Mouse (Mus musculus): ENCODE results near the gene Plcl2.
A peak's percentile ranks its signal among the peaks of the same experiment; 100 is the strongest.
"Not testable (repeated sequence)": the region's sequence is repeated elsewhere in the genome, so short reads cannot be mapped to it uniquely, and the experiment has no call there.

Plcl2 gene

DNA sequence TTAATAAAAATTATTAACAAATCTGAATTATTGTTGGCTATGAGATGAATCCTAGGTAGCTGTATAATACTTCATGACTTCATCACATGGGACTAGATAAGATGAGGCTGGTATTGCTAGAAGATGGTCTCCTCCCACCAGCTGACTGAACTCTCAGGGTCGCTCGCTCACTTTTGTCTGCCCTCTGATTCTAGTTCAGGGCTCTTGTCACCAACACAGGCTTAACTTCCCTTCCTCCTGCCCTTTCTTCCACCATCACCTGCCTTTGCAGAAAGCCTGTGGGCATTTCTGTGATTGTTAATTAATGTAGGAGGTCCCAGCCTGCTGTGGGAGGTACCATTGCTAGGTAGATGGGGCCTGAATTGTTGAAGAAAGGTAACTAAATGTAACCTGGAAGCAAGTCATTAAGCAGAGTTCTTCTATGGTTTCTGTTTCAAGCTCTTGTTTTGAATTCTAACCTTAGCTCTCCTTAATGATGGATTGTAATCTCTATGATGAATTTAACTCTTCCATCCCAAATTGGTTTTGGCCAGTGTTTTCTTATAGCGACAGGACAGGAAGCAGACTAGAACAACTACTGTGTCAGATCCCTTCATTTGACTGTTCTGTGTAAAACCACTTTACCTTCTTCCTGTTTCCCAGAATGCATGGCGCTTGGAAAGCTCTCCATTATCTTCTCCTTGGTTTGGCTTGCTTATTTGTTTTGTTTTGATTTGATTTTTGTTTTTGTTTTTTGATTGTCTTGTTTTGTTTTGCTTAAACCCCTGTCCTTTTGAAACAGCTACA, 27.4 kb downstream of the Plcl2 start:
- no peak for DNase-seq (ENCODE audit: low spot score)

DNA sequence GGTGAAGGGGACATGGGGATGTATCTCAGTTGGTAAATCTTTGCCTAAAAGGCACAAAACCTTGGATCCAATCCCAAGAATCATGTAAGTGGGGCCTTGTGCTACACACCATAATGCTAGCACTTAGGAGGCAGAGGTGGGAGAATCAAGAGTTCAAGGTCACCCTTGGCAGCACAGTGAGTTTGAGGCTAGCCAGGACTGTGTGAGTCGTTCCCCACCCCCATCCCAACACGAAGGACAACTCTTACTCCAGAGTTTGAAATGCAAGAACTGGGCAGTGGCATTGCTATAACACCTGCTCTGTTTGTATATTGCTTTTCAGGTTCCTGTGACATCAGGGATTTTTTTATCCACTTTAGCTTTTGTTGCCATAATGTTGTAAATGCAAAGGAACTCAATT, 28.6 kb downstream of the Plcl2 start:
- no peak for DNase-seq (ENCODE audit: low spot score)

DNA sequence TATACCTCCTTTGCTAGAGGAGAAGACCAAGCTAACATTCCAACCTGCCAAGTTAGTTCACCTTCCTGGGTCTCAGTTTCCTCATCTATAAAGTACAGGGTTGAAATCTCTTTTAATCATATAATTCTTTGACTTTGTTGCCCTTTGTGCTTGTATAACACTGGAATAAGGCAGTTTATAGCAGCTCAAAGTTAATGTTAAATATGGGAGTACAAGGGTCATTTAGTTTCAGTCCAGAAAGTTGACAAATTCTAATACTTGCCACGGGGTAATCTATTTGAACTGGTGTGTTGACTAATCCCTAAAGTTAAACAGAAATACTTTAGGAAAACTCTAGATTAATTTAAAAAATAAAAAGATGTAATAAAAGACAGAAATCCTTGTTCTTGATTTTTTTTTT, 35.7 kb downstream of the Plcl2 start:
- DNase-seq (ENCODE audit: low spot score), result no peak

DNA sequence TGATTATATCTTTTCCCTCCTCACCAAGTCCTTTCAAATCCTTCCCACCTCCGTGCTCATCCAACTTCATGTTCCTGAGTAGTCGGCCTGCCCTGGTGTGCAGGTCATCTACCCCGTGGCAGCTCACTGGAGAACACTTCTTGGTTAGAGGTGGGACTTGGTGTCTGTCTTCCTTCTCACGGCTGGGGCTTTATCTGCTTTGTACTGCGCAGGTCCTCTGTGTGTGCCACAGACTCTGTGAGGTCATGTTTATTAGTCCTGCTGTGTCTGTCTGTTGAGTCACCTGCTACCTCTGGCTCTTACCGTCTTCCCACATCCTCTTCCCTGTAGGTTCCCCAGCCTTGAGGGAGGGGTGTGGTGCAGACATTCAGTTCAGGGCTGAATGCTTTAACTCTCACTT, 36.1 kb downstream of the Plcl2 start:
- no peak for DNase-seq (ENCODE audit: low spot score)

DNA sequence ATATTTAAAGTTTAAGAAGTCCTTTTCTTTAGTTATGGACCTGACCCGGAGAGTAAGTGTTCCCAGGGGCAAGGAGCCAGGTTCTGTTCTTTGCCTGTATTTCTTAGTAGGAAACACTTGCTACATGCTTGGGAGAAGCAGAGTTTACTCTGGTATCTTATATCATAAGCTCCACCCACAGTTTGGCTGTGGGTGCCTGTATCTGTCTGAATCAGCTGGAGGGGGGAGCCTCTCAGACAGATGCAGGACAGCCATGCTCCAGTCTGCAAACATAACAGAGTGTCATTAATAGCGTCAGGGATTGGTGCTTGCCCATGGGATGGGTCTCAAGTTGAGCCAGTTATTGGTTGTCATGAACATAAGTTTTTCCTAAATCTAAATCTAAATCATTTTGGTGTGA, 42.9 kb downstream of the Plcl2 start:
- DNase-seq (ENCODE audit: low spot score), result no peak

DNA sequence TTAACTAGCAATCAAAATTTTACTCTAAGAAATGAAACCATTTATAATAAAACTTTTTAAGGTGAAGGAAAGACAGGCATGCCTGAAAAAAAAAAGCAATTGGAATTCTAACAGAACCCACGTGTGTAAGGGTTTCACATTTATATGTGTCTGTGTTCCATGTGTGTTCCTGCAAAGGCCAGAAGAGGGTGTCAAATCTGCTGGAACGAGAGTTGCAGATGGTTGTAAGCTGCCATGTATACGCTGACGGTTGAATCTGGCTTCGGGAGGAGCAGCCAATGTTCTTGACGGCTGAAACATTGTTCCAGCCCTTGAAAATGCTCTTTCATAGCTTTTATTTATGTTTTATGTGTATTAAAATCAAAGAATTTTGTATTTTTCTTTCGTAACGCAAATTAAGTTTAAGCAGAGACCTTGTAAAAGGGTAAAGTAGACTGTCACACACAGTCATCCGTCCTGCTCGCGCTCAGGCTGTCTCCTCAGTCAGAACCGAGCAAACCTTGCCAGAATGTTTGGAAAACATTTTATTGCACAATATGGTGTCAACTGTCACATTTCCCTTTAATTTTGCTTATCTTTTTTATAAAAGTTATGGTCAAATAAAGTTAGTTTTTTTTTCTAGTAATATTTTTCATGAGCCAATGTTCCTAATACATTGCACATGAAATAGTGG, 48.5 kb downstream of the Plcl2 start:
- DNase-seq (ENCODE audit: low spot score), result no peak

DNA sequence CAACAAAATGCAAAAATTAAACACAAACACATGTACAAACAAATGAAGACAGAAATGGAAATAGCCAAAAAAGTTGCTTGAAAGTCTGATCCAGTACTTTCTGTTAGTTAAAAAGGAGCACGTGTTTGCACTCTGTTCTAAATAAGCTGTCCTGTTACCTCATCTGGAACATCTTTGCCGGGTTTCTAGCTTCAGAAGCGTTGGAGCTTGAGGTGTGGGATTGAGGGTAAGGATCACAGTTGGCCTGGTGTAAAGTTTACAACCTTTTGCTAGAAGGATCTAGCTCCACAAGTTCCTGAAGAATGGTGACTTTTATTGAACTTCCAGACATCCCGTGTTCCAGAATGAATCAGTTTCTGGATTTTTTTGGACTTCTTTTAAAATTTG, 49.0 kb downstream of the Plcl2 start:
- no peak for DNase-seq (ENCODE audit: low spot score)

DNA sequence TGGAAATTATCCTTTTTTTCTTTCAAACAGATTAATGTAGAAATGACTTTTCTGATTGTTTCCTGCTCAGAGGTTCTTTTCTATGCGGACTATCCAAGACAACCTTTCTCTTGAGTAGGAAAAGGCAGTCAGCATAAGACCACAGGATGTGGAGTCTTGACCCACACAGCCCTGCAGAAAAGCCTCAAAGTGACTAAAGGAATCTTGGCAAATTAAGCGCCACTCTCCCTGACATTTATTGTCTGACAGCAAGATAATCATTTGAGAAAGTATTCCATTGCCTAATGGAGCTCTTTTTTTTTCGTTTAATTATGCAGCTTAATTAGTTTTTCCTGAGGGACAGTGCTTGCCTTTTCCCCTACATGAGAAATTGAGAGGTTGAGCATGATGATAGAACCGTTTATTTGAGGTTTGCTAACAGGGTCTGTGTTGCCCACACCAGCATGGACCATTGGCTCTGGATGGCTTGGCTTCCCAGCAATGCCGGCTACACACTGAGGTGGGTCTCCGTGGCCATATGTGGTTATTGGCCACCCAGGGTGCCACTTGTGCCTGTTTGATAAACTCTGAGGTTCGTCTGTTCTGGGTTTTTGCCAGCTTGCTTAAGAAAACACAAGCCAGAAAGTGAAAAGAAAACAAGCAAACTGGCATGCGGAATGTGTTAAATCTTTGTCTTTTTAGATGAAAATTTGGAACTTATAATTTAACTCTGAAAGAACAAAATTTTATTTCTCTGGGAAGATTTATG, 56.3 kb downstream of the Plcl2 start:
- DNase-seq (ENCODE audit: low spot score), result peak; percentile 43

DNA sequence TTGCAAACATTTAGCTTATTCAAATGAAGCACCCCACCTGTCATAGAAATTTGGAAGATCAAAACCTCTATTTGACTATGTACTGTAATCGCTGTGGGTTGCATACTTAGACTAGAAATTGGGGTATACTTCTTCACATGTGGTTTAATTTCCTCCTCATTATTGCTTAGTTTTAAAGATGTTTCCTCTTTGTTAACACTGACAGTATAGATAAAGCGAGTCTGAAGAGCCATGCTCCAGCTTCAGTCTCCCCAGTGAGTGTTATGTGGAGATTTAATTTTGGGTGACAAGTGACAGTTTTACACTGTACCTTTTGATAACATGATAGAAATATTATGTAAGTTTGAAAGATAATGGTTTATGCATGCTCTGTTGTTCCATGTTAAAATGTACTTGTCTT, 59.6 kb downstream of the Plcl2 start:
- no peak for DNase-seq (ENCODE audit: low spot score)

DNA sequence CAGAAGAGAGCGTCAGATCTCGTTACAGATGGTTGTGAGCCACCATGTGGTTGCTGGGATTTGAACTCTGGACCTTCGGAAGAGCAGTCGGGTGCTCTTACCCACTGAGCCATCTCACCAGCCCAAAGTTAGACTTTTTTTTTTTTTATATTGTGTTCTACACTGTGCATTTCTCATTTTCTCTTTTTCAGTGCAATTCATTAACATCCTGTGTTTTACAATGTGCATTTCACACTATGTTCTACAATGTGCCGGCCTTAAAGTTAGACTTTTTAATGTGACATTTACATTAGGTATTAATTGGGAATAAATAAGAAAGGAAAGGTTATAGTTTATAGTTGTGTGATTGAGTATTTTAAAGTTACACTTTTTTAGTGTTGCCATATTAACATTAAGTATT, 61.0 kb downstream of the Plcl2 start:
- not testable (repeated sequence) for DNase-seq (ENCODE audit: low spot score)

DNA sequence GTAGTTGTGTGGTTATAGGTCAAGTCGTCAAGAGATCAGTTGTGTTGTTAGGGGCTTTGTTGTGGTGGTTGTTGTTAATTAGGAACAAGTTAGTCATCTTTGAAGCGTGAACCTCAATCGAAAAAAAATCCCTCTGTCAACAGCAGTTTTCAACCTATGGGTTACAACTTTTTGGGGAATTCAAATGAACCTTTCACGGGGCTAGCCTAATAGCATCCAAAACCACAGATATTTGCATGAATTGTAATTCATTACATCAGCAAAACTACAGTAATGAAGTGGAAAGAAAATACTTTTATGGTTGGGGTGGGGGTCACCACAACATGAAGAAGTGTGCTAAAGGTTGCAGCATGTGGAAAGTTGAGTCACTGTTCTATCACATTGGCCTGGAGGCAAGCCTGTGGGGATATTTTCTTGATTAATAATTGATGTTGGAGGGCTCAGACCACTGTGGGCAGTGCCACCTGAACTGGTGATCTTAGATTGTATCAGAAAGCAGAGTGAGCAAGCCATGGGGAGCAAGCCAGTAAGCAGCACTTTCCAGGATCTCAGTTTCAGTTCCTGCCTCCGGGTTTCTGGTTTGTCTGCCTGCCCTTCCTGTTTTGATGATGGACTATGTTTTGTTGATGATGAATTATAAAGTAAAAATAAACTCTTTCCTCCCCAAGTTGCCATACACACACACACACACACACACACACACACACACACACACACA, 61.6 kb downstream of the Plcl2 start:
- no peak for DNase-seq (ENCODE audit: low spot score)

DNA sequence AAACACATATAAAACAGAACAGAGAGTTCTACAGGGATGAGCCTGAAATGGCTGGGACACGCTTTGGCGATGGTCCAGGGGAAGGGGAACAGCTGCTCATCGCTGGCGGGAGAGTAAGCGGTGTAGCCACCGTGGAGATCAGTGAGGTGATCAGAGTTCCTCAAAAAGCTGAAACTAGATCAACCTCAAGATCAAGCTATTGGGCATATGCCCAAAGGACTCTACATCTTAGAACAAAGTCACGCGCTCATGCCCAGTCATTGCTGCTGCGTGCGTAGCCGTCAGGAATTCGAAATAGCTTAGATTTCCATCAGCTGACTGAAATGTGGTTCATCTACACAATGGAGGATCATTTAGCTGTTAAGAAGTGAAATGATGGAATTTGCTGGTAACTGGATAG, 65.0 kb downstream of the Plcl2 start:
- no peak for DNase-seq (ENCODE audit: low spot score)

DNA sequence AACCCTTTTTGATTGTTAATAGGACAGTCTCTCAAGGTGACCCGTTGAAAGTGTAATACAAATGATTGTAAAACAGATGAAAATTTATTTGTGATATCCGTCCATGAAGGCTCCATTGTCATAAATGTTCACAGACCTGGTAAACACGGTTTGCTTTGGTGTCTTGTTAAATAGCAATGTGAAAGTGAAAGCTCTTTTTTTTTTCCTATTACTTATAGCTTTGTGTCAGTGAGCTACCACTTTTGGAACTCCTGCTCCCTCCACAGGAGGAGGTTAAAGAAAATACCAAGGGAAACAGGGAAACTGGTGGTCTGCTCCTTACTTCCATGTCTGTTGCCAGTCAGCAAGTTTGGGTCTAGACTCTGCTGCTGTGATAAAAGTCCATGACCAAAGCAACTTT, 71.2 kb downstream of the Plcl2 start:
- no peak for DNase-seq (ENCODE audit: low spot score)

DNA sequence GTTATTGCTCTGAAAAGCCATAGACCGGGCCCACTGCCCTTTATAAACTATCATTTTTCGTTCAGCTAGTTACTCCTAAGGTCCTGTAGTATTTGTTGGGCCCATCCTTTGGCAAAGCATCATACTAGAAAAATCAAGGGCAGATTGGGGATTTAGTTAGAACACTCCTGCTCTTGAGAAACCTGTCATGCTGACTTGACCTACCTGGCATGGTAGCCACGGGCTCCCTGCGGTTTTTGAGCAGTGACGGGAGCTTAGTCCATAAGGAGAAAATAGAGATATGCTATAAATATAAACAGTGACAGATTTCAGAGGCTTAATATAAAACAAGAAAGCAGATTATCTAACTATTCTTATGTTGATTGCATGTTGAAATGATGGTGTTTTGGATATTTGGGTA, 77.6 kb downstream of the Plcl2 start:
- no peak for DNase-seq (ENCODE audit: low spot score)

DNA sequence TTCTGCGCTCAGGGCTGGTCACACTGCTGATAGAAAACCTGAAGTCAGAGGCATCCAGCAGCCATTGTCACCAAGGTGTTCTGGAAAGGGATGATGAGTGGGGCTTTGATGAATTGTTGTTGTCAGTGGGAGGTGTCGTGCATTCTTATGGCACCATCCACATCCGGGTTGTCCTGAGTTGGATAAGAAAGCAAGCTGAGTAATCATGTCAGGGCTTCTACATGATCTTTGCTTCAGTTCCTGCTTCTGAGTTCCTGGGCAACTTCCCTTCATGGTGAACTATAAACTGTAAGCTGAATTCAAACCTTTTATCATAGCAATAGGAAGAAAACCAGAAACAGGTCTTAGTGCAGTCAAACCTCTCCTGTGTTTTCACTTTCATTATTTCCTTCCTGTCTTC, 78.7 kb downstream of the Plcl2 start:
- no peak for DNase-seq (ENCODE audit: low spot score)

DNA sequence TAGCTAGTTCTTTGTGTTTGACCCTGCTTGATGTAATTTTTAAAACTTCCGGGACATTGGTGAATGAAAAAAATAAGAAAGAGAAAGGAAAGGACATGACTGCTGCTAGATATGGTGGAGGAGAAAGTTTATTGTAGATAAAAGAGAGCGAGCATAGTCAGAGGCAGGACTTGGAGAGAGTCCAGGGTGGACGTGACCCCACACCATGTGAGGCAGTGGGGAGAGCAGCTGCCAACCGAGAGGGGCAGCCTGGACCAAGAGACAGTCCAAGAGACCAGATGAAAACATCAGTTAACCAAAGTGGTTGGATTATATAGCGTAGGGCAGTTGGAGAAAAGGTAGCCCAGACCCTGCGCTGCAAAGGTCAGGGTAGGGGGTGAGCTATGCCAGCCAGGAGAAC, 91.0 kb downstream of the Plcl2 start:
- DNase-seq (ENCODE audit: low spot score), result no peak

DNA sequence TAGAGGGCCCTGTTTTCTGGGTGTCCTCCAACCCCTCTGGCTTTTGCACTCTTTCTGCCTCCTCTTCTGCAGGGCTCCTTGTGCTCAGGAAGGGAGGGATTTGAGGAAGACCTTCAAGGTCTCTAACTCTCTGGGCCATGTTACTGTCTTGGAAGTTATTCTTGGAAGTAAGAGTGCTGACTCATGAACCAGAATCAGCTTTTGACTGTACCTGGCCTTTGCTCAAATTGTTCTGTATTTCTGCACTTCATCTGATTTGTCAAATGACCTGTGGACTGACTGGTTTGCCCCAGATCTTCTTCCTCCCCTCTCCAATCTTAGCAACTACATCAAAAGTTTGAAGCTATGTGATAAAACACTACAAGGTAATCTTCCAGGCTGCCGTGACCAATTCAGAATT, 91.5 kb downstream of the Plcl2 start:
- no peak for DNase-seq (ENCODE audit: low spot score)

DNA sequence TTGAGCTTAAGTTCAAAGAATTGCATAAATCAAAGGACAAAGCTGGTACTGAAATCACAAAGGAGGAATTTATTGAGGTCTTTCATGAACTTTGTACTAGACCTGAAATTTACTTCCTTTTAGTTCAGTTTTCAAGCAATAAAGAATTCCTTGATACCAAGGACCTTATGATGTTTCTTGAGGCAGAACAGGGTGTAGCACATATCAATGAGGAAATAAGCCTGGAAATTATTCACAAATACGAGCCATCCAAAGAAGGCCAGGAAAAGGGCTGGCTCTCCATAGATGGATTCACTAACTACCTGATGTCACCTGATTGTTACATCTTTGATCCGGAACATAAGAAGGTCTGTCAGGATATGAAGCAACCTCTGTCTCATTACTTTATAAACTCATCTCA, 97.7 kb downstream of the Plcl2 start:
- no peak for DNase-seq (ENCODE audit: low spot score)

DNA sequence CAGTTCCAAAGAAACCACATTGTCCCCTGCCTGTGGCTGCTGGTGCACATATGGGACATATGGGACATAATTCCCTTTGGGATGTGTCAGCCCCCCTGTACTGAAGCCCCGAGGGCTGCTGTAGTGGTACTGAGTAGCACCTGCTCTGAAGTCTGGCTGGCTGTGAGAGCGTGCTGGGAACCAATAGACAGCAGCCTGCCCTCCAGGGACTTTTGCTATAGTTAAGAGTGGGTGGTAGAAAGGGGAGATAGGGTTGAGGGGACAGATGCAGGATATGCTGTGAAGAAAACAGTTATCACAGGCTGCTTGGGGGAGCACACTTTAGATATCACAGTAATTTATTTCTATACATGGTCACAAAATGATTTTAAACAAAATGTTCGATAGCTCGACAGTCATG, 100.7 kb downstream of the Plcl2 start:
- no peak for DNase-seq (ENCODE audit: low spot score)

DNA sequence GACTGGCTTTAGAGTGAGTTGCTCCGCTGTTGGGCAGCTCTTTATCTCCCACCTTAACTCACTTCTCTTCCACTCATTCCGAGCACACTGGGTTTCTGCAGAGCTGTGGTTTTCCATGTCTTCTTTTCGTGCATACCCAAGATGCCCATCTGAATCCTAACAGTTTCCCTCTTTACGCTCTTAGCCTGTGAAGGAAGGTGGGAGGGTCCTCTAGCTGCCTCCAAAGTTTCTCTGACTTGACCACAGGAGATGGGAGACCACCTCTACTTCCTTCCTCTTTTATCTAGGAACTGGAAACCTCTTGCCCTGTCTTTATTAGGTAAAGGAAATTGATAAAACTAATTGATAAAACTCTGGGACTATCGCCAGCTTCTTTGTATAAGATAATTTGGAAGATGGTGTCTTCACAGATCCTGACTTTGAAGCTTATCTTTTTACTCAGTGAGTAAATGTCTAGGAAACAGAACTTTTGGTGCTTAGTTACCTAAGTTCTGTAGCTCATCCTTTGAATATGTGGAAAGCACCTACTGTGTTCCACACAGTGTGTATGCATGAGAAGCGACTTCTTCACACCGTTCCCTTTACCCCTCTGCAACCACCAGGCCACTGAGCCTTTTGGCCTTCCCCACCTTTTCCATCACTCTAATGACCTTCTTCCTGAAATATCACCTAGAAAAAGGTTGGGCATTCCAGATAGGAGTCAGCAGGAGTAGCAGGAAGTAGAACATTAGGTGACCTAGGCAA, 111.8 kb downstream of the Plcl2 start:
- DNase-seq (ENCODE audit: low spot score), result no peak

DNA sequence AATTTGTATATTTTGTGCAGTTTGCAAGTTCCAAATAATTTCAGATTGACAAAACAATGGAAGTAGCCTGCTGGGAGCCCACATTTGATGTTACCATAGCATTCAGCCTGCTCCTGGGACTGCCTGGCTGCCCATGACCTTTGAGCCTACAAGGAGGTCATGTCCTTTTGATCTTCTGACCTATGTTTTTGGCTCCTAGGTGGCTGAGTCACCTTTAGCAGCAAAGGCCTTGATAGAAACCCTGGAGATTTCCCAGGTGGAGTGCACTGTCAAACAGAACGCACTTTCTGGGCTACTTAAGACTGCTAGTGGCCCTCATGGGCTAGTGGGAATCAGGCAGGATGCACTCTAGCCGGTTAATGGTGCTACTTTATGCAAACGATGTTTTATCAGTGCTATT, 112.8 kb downstream of the Plcl2 start:
- no peak for DNase-seq (ENCODE audit: low spot score)

DNA sequence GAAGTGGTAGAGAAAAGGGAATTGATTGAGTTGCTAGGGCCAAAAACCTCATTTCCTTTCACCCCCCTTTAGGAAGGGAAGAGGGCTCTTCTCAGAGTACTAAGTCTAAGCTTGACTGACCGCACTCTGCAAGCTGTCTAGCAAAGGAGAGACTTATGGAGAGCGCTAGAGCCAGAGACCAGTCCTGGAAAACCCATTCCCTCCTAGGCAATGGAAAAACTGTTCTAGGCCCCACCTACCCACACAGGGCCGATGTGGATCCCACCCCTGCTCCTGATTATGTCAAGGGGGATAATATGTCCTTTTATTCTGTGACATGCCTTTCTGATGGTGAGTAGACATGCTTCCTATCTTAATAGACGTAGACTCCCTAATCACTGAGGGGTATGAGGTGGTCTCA, 116.4 kb downstream of the Plcl2 start:
- DNase-seq (ENCODE audit: low spot score), result no peak

Data from retina, embryonic 14.5 days (tissue).